Mouse (Mus musculus) forebrain, embryonic 16.5 days (tissue): ENCODE data around the gene Padi2. TPM values are rescaled to one million over a fixed set of nuclear protein-coding genes. Genes with fewer than 3 reads are reported as not detected.

ENCODE experiments used
- ATAC-seq: fragments of 200-750 bp; cut with Nextera tagmentation; 2 replicates; pipeline ENCODE4 v1.8.0; 2017; ENCODE audit warnings: mild to moderate bottlenecking, moderate library complexity
- H3K27ac ChIP-seq: fragments of 300-500 bp; sonication (generic); 2 replicates; pipeline ENCODE4 v1.5.1; 2014; ENCODE audit warnings: low read length, control low read depth
- H3K27me3 ChIP-seq: fragments of 300-500 bp; sonication (generic); replicated peaks from 2 replicates; pipeline ENCODE4 v1.6.1; 2014; ENCODE audit warnings: low read length; ENCODE audit not compliant: control insufficient read depth, insufficient read depth
- H3K36me3 ChIP-seq: fragments of 300-500 bp; sonication (generic); 2 replicates; pipeline ENCODE4 v1.6.1; 2014; ENCODE audit not compliant: control insufficient read depth, insufficient read depth
- H3K4me1 ChIP-seq: fragments of 300-500 bp; sonication (generic); replicated peaks from 2 replicates; pipeline ENCODE4 v1.6.1; 2014; ENCODE audit warnings: low read length; ENCODE audit not compliant: control insufficient read depth, insufficient read depth
- H3K4me2 ChIP-seq: fragments of 300-500 bp; sonication (generic); 2 replicates; pipeline ENCODE4 v1.6.1; 2014; ENCODE audit warnings: mild to moderate bottlenecking, low read length, control low read depth
- H3K4me3 ChIP-seq: fragments of 300-500 bp; sonication (generic); replicated peaks from 2 replicates; pipeline ENCODE4 v1.5.1; 2014; ENCODE audit warnings: mild to moderate bottlenecking, low read length, control low read depth
- H3K9ac ChIP-seq: fragments of 300-500 bp; sonication (generic); replicated peaks from 2 replicates; pipeline ENCODE4 v1.6.1; 2014; ENCODE audit warnings: low read depth, low read length, control low read depth
- H3K9me3 ChIP-seq: fragments of 300-500 bp; sonication (generic); 2 replicates; pipeline ENCODE4 v1.6.1; 2016; ENCODE audit warnings: low read length; ENCODE audit not compliant: control insufficient read depth
- WGBS: fragments of 180-500 bp; shearing (Covaris S2); extraction: QIAGEN DNeasy Blood & Tissue Kit; methylation state at CpG from one replicate; pipeline ENCODE4 v1.1.7; 2014; 5-methylcytosine and 5-hydroxymethylcytosine counted together
- polyA plus RNA-seq: library from polyadenylated mRNA; unstranded; fragments of >200 nt; fragmentation: Nextera tagmentation; extraction: Ambion mirVana; gene quantifications from 2 replicates; pipeline ENCODE4 v1.2.1, GENCODE M21; 2015

Padi2 gene
- polyA plus RNA-seq, 1 experiment from 2014 or later: 1.0 TPM

DNA sequence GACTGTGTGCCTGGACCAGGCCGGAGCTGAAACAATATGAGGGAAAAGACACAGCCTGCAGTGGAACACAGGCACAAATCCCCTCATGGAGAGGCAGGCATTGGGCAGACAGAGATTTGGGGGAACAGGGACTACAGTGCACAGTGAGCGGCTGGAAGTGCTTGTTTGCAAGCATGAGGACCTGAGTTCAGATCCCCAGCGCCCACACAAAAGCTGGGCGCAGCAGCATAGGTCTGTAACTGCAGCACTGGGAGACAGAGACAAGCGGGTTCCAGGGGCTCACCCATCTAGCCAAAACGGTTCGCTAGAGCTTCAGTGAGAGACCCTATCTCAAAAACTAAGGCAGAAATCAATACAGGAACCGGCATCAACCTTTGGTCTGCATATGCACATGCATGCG lies 7.4 kb downstream of the Padi2 start:
- Histone ChIP-seq H3K4me1 (peaks cover 7% of the 10 kb centered on the region; the same call in 1 of the 2 replicates), H3K27ac (no peak overlapping the region), H3K9ac (no peak overlapping the region), H3K27me3 (0 out of 2 replicates have a peak, but pooled peaks cover 3% of the 10 kb centered on the region), H3K9me3 (no peaks in the 10 kb centered on the region), H3K36me3 (no peaks in the 10 kb centered on the region), H3K4me3 (no peak overlapping the region), H3K4me2 (no peak overlapping the region)
- 89% methylated on average over 9 of the region's 9 CpGs for WGBS
- ATAC-seq: no peak

DNA sequence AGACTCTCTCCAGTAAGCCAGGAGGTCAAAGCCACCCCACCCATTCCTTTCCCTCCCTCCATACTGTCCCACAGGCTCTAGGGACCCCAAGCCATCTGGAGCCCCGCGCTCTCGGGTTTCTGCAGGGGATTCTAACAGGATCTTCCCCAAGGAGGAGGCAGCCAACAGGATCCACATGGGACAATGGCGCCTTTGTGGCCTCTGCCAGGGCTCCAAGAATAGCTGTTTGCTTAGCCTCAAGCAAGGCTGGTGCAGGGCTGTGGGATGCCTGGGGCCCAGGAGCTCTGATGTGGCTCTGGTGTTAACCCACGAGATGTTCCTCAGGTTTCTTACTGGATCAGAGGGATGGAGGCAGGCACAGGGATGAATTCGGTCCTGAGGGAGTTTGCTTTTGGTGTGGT lies 8.6 kb downstream of the Padi2 start:
- H3K9ac ChIP-seq: no peak overlapping the region
- H3K36me3 ChIP-seq: no peaks in the 10 kb centered on the region
- H3K4me2 ChIP-seq: no peak overlapping the region
- 35% methylated on average over 6 of the region's 6 CpGs for WGBS
- no peak overlapping the region for H3K27ac ChIP-seq
- H3K4me1 ChIP-seq: peaks cover 7% of the 10 kb centered on the region; the same call in 1 of the 2 replicates
- H3K4me3 ChIP-seq: no peak overlapping the region
- no peaks in the 10 kb centered on the region for H3K9me3 ChIP-seq
- H3K27me3 ChIP-seq: no peaks in the 10 kb centered on the region
- no peak for ATAC-seq

DNA sequence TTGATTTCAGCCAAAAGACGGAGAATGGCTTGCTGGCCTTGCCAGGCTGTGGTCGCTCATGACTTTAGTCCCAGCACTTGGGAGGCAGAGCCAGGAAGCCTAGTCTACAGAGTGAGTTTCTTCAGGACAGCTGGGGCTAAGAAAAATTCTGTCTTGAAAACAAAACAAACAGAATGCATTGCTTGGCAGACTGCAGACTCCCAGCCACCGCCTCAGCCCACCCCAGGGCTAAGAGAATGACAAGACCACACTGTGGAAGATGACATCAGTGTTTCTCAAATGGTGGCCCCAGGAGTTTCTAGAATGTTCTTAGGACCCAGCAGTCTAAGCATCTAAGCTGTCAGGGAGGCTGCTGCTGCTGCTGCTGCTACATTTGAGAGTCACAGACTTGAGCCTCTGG lies 9.1 kb downstream of the Padi2 start:
- H3K4me3 ChIP-seq: no peak overlapping the region
- no peak overlapping the region for H3K27ac ChIP-seq
- WGBS: 64% methylated on average over 3 of the region's 3 CpGs
- H3K9me3 ChIP-seq: no peaks in the 10 kb centered on the region
- H3K27me3 ChIP-seq: no peaks in the 10 kb centered on the region
- ATAC-seq: no peak
- H3K4me1 ChIP-seq: peaks cover 7% of the 10 kb centered on the region; the same call in 1 of the 2 replicates
- H3K4me2 ChIP-seq: no peak overlapping the region
- no peak overlapping the region for H3K9ac ChIP-seq
- H3K36me3 ChIP-seq: no peaks in the 10 kb centered on the region

DNA sequence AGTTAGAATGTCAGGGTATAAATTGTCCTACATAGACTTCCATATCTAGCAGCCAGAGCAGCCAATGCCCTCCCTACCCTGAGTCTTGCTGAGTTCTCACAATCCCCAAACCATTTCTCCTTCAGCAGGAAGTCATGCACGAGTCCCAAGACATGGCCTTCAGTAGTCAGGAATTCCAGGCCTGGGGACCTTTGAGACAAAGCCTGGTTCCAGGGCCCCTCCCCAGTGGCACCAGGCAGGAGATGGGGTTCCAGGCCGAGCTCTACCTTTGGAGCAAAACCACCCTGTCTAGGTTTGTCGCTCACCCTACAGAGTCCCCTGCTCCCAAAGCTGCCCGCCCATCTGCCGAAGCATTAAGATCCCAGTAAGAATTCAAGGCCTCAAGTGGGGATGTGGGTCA lies 10.2 kb downstream of the Padi2 start:
- H3K9ac ChIP-seq: no peak overlapping the region
- no peak overlapping the region for H3K4me3 ChIP-seq
- no peak for ATAC-seq
- H3K4me2 ChIP-seq: no peak overlapping the region
- H3K36me3 ChIP-seq: no peaks in the 10 kb centered on the region
- H3K27ac ChIP-seq: no peak overlapping the region
- H3K4me1 ChIP-seq: peaks cover 4% of the 10 kb centered on the region; the same call in 1 of the 2 replicates
- H3K27me3 ChIP-seq: no peaks in the 10 kb centered on the region
- H3K9me3 ChIP-seq: no peaks in the 10 kb centered on the region
- 92% methylated on average over 5 of the region's 5 CpGs for WGBS

DNA sequence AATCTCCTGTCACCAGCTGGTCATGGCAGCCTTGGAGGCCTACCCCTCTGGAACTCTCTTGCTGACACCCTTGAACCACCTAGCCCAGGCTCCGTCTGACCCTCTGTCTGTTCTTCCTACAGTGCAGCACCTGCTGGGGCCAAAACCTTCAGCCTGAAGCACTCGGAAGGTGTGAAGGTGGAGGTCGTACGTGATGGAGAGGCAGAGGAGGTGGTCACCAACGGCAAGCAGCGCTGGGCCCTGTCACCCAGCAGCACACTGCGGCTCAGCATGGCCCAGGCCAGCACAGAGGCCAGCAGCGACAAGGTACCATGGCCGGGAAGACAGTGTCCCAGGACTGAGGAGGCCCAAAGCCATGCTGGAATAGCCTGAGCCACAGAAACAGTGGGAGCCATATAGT lies 11.3 kb downstream of the Padi2 start:
- WGBS: 94% methylated on average over 9 of the region's 9 CpGs
- Histone ChIP-seq H3K4me2 (no peak overlapping the region), H3K9me3 (no peaks in the 10 kb centered on the region), H3K4me3 (no peak overlapping the region), H3K36me3 (no peaks in the 10 kb centered on the region), H3K4me1 (peaks cover 4% of the 10 kb centered on the region; the same call in 1 of the 2 replicates), H3K27me3 (no peaks in the 10 kb centered on the region), H3K9ac (no peak overlapping the region), H3K27ac (no peak overlapping the region)
- ATAC-seq: no peak

DNA sequence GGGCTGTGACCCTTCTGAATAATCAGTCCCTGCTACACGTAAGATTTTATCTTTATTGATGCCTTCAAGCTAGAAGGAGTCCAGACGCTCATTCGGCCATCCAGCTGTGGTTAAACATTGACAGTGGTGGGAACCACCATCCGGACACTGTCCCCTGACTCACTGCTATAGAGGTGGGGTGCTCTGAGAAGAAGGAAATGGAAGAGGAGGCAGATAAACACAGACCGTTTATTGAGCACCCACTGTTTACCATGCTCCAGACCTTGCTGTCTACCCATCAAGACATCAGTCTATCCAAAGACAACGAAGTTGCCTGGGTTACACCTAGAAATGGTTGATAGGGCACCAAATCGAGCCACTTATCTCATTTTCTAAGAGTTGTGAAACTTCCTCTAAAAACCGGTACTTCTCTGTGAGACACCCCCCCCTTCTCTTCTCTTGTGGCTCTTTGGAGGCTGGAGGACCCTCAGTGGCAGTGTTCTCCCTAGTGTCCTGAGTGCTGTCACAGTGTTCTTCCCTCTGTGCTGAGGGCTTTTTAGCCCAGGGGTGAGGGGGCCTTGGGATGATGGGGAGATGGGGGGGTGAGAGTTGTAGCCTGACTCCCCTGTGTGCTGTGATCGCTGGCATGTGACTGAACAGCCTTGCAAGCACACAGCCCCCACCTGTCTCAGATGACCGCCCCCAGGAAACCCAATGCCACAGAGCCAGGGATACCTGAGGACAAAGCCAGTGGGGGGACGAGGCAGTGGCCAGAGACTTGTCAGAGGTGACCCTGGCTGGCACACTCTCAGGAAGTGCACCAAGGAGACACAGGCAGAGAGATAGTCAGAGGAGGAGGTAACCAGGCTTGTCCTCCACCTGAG lies 14.1 kb downstream of the Padi2 start:
- Histone ChIP-seq H3K27ac (no peak overlapping the region), H3K36me3 (no peaks in the 10 kb centered on the region), H3K4me3 (no peak overlapping the region), H3K27me3 (no peaks in the 10 kb centered on the region), H3K9ac (no peak overlapping the region), H3K4me1 (no peaks in the 10 kb centered on the region; the same call in 1 of the 2 replicates), H3K9me3 (no peaks in the 10 kb centered on the region), H3K4me2 (no peak overlapping the region)
- ATAC-seq: no peak
- WGBS: 75% methylated on average over 11 of the region's 11 CpGs

DNA sequence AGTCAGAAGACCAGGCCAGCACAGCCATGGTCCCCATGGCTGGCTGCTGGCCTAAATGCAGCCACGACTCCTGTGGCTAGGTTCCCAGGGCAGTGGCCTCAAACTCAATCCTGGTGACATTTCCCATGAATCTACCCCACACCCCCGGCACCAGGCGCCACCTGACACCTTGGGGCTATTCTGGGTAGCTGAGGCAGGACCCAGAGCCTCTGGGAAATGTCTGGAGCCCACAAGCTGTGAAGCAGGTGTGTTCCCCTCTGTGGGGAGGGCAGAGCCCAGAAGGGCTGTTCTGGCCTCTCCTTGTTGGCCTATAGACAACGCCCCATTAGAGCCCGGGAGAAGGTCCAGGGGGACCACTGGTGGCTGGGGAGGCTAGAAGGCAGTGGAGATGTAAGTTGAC lies 16.4 kb downstream of the Padi2 start:
- 85% methylated on average over 5 of the region's 5 CpGs for WGBS

DNA sequence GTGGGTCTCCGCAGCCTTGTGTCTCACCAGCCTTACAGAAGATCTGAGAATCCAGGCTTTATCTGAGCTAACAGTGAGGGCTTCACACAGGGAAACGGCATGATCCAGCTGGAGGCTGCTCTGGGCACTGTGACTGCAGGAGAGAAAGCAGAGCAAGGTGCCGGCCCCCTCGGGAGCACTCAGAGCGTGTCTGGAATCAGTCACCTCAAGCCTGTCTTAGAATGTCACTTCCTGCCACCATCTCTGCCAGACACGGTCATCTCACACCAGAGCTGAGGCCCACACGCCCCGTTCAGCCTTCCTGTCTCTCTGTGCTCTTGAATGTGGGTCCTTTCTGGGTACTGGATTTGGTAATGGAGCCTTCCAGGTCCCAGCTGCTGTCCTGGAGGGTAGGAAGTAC lies 19.5 kb downstream of the Padi2 start:
- 88% methylated on average over 8 of the region's 8 CpGs for WGBS
- no peak for ATAC-seq

More for the DNA sequence above, 16.4 kb downstream of the Padi2 start:
- H3K36me3 ChIP-seq: no peaks in the 10 kb centered on the region
- no peak overlapping the region for H3K4me3 ChIP-seq
- H3K9ac ChIP-seq: no peak overlapping the region
- no peak overlapping the region for H3K27ac ChIP-seq
- no peaks in the 10 kb centered on the region for H3K27me3 ChIP-seq
- ATAC-seq: no peak
- H3K4me2 ChIP-seq: no peak overlapping the region
- H3K4me1 ChIP-seq: no peaks in the 10 kb centered on the region
- no peaks in the 10 kb centered on the region for H3K9me3 ChIP-seq

DNA sequence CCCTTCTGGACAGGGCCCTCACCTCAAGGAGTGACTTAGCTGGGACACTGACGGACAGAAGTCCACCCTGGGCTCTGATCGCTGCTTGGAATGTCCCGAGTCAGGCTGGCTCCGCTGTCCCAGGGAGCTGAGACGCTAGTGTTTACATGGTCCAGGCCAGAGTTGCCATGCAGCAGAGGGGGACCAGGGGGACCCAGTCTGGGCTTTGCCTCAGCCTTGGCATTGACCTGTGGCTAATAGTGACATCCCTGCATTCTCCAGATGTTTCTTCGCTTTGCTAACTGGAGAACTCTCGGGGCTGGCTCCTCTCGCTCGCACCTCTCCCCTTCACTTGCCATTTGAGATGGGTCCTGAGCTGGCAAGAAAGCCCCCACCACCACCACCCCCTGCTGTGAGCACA lies 22.2 kb downstream of the Padi2 start:
- 93% methylated on average over 9 of the region's 9 CpGs for WGBS
- H3K4me1 ChIP-seq: peaks cover 4% of the 10 kb centered on the region; the same call in 1 of the 2 replicates
- no peak for ATAC-seq
- no peak overlapping the region for H3K27ac ChIP-seq
- H3K4me3 ChIP-seq: no peak overlapping the region
- no peak overlapping the region for H3K4me2 ChIP-seq
- H3K36me3 ChIP-seq: no peaks in the 10 kb centered on the region
- H3K27me3 ChIP-seq: no peaks in the 10 kb centered on the region
- no peaks in the 10 kb centered on the region for H3K9me3 ChIP-seq
- H3K9ac ChIP-seq: no peak overlapping the region

More for the DNA sequence above, 19.5 kb downstream of the Padi2 start:
- Histone ChIP-seq H3K36me3 (no peaks in the 10 kb centered on the region), H3K9ac (no peak overlapping the region), H3K27me3 (no peaks in the 10 kb centered on the region), H3K9me3 (no peaks in the 10 kb centered on the region), H3K4me2 (no peak overlapping the region), H3K27ac (no peak overlapping the region), H3K4me1 (no peaks in the 10 kb centered on the region), H3K4me3 (no peak overlapping the region)
